Mouse (Mus musculus): Measurements from ENCODE around the gene Ccdc190. TPM values are rescaled to one million over a fixed set of nuclear protein-coding genes. Genes with fewer than 3 reads are reported as not detected.

Ccdc190 gene
- polyA plus RNA-seq, 1 experiment = not detected

DNA sequence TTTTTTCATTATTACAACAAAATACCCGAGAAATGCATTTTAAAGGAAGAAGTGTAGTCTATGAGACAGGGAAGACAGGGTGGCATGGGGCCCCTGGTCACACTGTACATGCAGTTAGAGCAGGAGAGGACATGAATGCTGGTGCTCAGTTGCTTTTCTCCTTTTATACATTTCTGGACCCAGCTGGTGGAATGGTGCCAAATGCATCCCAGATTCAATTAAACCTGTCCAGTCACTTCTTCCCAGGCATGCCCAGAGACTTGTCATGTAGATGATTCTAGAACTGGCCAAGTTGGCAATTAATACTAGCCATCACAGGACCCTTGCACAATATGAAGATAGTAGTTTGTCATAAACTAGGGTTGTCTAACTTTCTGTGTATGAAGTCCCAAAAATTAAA, 30.5 kb upstream of the Ccdc190 start:
- H3K27ac ChIP-seq (ENCODE audit: insufficient read depth, low read depth, low read length) = no peak overlapping the region
- no peaks in the 10 kb centered on the region; the same call in 1 of the 2 replicates for H3K27me3 ChIP-seq (ENCODE audit: control insufficient read depth, insufficient read depth, low read length)
- 57% methylated on average over 1 of the region's 1 CpGs for WGBS
- no peak for TF ChIP-seq CTCF (IDR thresholded peaks at IDR 0.05; ENCODE audit: extremely low read depth, insufficient read length, insufficient replicate concordance, low read depth, low read length)
- no peak for TF ChIP-seq POLR2A (IDR thresholded peaks at IDR 0.05; ENCODE audit: low read depth, low read length)
- no peak overlapping the region for H3K4me3 ChIP-seq (ENCODE audit: low read depth, low read length)
- H3K4me1 ChIP-seq (ENCODE audit: control insufficient read depth, insufficient read depth, insufficient read length, low read length) = no peaks in the 10 kb centered on the region
- H3K36me3 ChIP-seq (ENCODE audit: control insufficient read depth, insufficient read depth, low read length) = no peaks in the 10 kb centered on the region

DNA sequence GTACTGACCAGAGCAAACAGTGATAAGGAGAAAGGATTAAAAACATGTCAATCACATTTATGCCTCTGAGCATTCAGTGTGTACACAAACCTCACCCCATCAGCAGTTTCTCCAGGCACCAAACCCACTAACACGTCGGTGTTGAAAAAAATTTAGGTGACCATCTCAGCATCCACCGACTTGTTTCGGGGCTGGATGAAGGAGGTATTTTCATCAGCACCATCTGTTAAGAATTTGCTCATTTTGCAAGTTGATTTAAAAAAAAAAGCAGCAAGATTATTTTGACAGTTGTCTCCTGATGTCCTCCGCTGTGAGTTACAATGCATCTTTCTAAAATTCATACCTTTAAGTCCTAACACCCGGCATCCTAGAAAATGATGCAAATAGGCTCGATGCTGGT, 29.8 kb upstream of the Ccdc190 start:
- H3K27ac ChIP-seq (ENCODE audit: insufficient read depth, low read depth, low read length) = no peak overlapping the region
- 69% methylated on average over 7 of the region's 7 CpGs for WGBS
- no peaks in the 10 kb centered on the region for H3K4me1 ChIP-seq (ENCODE audit: control insufficient read depth, insufficient read depth, insufficient read length, low read length)
- no peak overlapping the region for H3K4me3 ChIP-seq (ENCODE audit: low read depth, low read length)
- H3K27me3 ChIP-seq (ENCODE audit: control insufficient read depth, insufficient read depth, low read length) = no peaks in the 10 kb centered on the region; the same call in 1 of the 2 replicates
- TF ChIP-seq POLR2A (IDR thresholded peaks at IDR 0.05; ENCODE audit: low read depth, low read length) (no peak), CTCF (IDR thresholded peaks at IDR 0.05; ENCODE audit: extremely low read depth, insufficient read length, insufficient replicate concordance, low read depth, low read length) (no peak)
- no peaks in the 10 kb centered on the region for H3K36me3 ChIP-seq (ENCODE audit: control insufficient read depth, insufficient read depth, low read length)

GRCm38 (mm10) chr1:169900771-169901336, 27.6 kb upstream of the Ccdc190 start:
- TF ChIP-seq CTCF (IDR thresholded peaks at IDR 0.05; ENCODE audit: extremely low read depth, insufficient read length, insufficient replicate concordance, low read depth, low read length) (no peak), POLR2A (IDR thresholded peaks at IDR 0.05; ENCODE audit: low read depth, low read length) (no peak)
- 86% methylated on average over 3 of the region's 3 CpGs for WGBS
- Histone ChIP-seq H3K27ac (ENCODE audit: insufficient read depth, low read depth, low read length) (no peak overlapping the region), H3K36me3 (ENCODE audit: control insufficient read depth, insufficient read depth, low read length) (no peaks in the 10 kb centered on the region), H3K4me3 (ENCODE audit: low read depth, low read length) (no peak overlapping the region), H3K4me1 (ENCODE audit: control insufficient read depth, insufficient read depth, insufficient read length, low read length) (0 out of 2 replicates have a peak, but pooled peaks cover 2% of the 10 kb centered on the region), H3K27me3 (ENCODE audit: control insufficient read depth, insufficient read depth, low read length) (no peaks in the 10 kb centered on the region; the same call in 1 of the 2 replicates)

- TF ChIP-seq POLR2A (IDR thresholded peaks at IDR 0.05; ENCODE audit: low read depth, low read length) (no peak), CTCF (IDR thresholded peaks at IDR 0.05; ENCODE audit: extremely low read depth, insufficient read length, insufficient replicate concordance, low read depth, low read length) (no peak)
- H3K36me3 ChIP-seq (ENCODE audit: control insufficient read depth, insufficient read depth, low read length) = no peaks in the 10 kb centered on the region
- 0 out of 2 replicates have a peak, but pooled peaks cover 2% of the 10 kb centered on the region for H3K4me1 ChIP-seq (ENCODE audit: control insufficient read depth, insufficient read depth, insufficient read length, low read length)
- 19% methylated on average over 5 of the region's 5 CpGs for WGBS
- H3K27me3 ChIP-seq (ENCODE audit: control insufficient read depth, insufficient read depth, low read length) = no peaks in the 10 kb centered on the region
- peak overlapping the region; percentile 54 for H3K4me3 ChIP-seq (ENCODE audit: low read depth, low read length)
- no peak overlapping the region for H3K27ac ChIP-seq (ENCODE audit: insufficient read depth, low read depth, low read length)
Measured at GRCm38 (mm10) chr1:169909163-169909562, 19.3 kb upstream of the Ccdc190 start.

GRCm38 (mm10) chr1:169909659-169910058, 18.8 kb upstream of the Ccdc190 start:
- WGBS = 76% methylated on average over 6 of the region's 6 CpGs
- Histone ChIP-seq H3K27me3 (ENCODE audit: control insufficient read depth, insufficient read depth, low read length) (no peaks in the 10 kb centered on the region), H3K36me3 (ENCODE audit: control insufficient read depth, insufficient read depth, low read length) (no peaks in the 10 kb centered on the region), H3K4me1 (ENCODE audit: control insufficient read depth, insufficient read depth, insufficient read length, low read length) (0 out of 2 replicates have a peak, but pooled peaks cover 1% of the 10 kb centered on the region), H3K27ac (ENCODE audit: insufficient read depth, low read depth, low read length) (no peak overlapping the region), H3K4me3 (ENCODE audit: low read depth, low read length) (no peak overlapping the region)
- no peak for TF ChIP-seq CTCF (IDR thresholded peaks at IDR 0.05; ENCODE audit: extremely low read depth, insufficient read length, insufficient replicate concordance, low read depth, low read length)
- TF ChIP-seq POLR2A (IDR thresholded peaks at IDR 0.05; ENCODE audit: low read depth, low read length) = no peak

- Histone ChIP-seq H3K4me3 (ENCODE audit: low read depth, low read length) (no peak overlapping the region), H3K4me1 (ENCODE audit: control insufficient read depth, insufficient read depth, insufficient read length, low read length) (no peaks in the 10 kb centered on the region), H3K27ac (ENCODE audit: insufficient read depth, low read depth, low read length) (no peak overlapping the region), H3K36me3 (ENCODE audit: control insufficient read depth, insufficient read depth, low read length) (no peaks in the 10 kb centered on the region), H3K27me3 (ENCODE audit: control insufficient read depth, insufficient read depth, low read length) (no peaks in the 10 kb centered on the region)
- 74% methylated on average over 7 of the region's 7 CpGs for WGBS
- TF ChIP-seq CTCF (IDR thresholded peaks at IDR 0.05; ENCODE audit: extremely low read depth, insufficient read length, insufficient replicate concordance, low read depth, low read length) (no peak), POLR2A (IDR thresholded peaks at IDR 0.05; ENCODE audit: low read depth, low read length) (no peak)
Measured at GRCm38 (mm10) chr1:169910751-169911150, 17.7 kb upstream of the Ccdc190 start.

- 74% methylated on average over 6 of the region's 6 CpGs for WGBS
- no peaks in the 10 kb centered on the region for H3K27me3 ChIP-seq (ENCODE audit: control insufficient read depth, insufficient read depth, low read length)
- no peaks in the 10 kb centered on the region; the same call in 1 of the 2 replicates for H3K4me1 ChIP-seq (ENCODE audit: control insufficient read depth, insufficient read depth, insufficient read length, low read length)
- no peak overlapping the region for H3K4me3 ChIP-seq (ENCODE audit: low read depth, low read length)
- no peaks in the 10 kb centered on the region for H3K36me3 ChIP-seq (ENCODE audit: control insufficient read depth, insufficient read depth, low read length)
- TF ChIP-seq CTCF (IDR thresholded peaks at IDR 0.05; ENCODE audit: extremely low read depth, insufficient read length, insufficient replicate concordance, low read depth, low read length) (no peak), POLR2A (IDR thresholded peaks at IDR 0.05; ENCODE audit: low read depth, low read length) (no peak)
- H3K27ac ChIP-seq (ENCODE audit: insufficient read depth, low read depth, low read length) = no peak overlapping the region
Measured at GRCm38 (mm10) chr1:169911526-169911925, 16.9 kb upstream of the Ccdc190 start.
